Mouse (Mus musculus) cerebellum, adult 2 months (tissue): ENCODE results near the gene Pigt. TPM values are rescaled to one million over a fixed set of nuclear protein-coding genes. Genes with fewer than 3 reads are reported as not detected.
A peak's percentile ranks its signal among the peaks of the same experiment; 100 is the strongest.

Experiments
- DNase-seq, 2 experiments: peaks; one replicate each; pipeline ENCODE4 v3.0.0; 2021
- H3K27ac ChIP-seq: fragments of 200-500 bp; 2 replicates; pipeline ENCODE4 v1.5.1; 2012; ENCODE audit warnings: low read length, control low read depth, inconsistent platforms; ENCODE audit not compliant: insufficient read depth
- H3K27me3 ChIP-seq: fragments of 200-500 bp; 2 replicates; pipeline ENCODE4 v1.6.1; 2012; ENCODE audit warnings: inconsistent platforms, mild to moderate bottlenecking, low read length, moderate library complexity; ENCODE audit not compliant: control insufficient read depth, insufficient read depth
- H3K4me1 ChIP-seq: fragments of 200-500 bp; 2 replicates; pipeline ENCODE4 v1.6.1; 2011; ENCODE audit warnings: low read length; ENCODE audit not compliant: control insufficient read depth, insufficient read depth
- H3K4me3 ChIP-seq: fragments of 200-500 bp; replicated peaks from 2 replicates; pipeline ENCODE3; 2011; ENCODE audit warnings: mild to moderate bottlenecking, low read depth, low read length, control low read depth; ENCODE audit not compliant: insufficient read depth
- CTCF ChIP-seq: fragments of 200-500 bp; IDR thresholded peaks from 2 replicates; pipeline ENCODE4 v1.5.1; 2011; ENCODE audit warnings: low read depth, mild to moderate bottlenecking, control low read depth, low read length, moderate library complexity, borderline replicate concordance; ENCODE audit not compliant: insufficient read depth
- POLR2A ChIP-seq: fragments of 200-500 bp; IDR thresholded peaks from 2 replicates; pipeline ENCODE4 v1.6.1; 2011; ENCODE audit warnings: low read length, control low read depth, borderline replicate concordance; ENCODE audit not compliant: insufficient read depth
- WGBS: fragments of 180-500 bp; shearing (Covaris S2); methylation state at CpG from one replicate; pipeline ENCODE4 v1.1.7; 2018; 5-methylcytosine and 5-hydroxymethylcytosine counted together
- polyA plus RNA-seq: library from polyadenylated mRNA; depleted of rRNA; stranded (reverse); fragments of >200 nt; gene quantifications from 2 replicates; pipeline ENCODE4 v1.2.3, GENCODE M21; 2012

Pigt gene
- polyA plus RNA-seq, 1 experiment = 109 TPM

DNA sequence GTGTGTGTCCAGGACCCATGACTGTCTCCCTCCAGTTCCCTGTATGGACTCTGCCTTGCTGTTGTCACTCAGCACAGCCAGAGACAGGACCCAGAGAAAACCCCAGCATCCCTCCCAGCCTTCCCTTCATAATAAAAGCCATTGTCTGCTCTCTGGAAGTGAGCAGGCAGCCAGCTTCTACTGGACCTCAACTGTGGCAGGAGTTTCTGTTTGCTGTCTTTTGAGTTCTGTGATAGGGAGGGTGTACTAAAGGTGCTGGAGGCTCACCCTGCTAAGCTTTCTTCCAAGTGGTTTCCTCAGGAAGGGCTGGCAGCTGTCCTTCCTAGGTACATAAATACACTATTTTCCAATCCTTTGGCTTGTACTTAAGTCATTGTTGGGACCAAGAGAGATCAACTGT is 32.2 kb upstream of the Pigt start:
- H3K4me3 ChIP-seq = no peak overlapping the region
- TF ChIP-seq CTCF (no peak), POLR2A (no peak)
- no peaks in the 10 kb centered on the region for H3K27me3 ChIP-seq
- peaks cover 5% of the 10 kb centered on the region; the same call in 1 of the 2 replicates for H3K4me1 ChIP-seq
- no peak for DNase-seq
- H3K27ac ChIP-seq = no peak overlapping the region

- H3K27me3 ChIP-seq = no peaks in the 10 kb centered on the region
- WGBS = 78% methylated on average over 5 of the region's 5 CpGs
- TF ChIP-seq POLR2A (no peak), CTCF (no peak)
Observed at GRCm38 (mm10) chr2:164466787-164467186, 30.5 kb upstream of the Pigt start.

GRCm38 (mm10) chr2:164470254-164470653 is 27.1 kb upstream of the Pigt start:
- TF ChIP-seq POLR2A = no peak
- TF ChIP-seq CTCF = peak; percentile 54; the same call in 1 of the 2 replicates
- Histone ChIP-seq H3K4me3 (no peak overlapping the region), H3K27ac (no peak overlapping the region), H3K4me1 (no peaks in the 10 kb centered on the region), H3K27me3 (no peaks in the 10 kb centered on the region)
- WGBS = 23% methylated on average over 10 of the region's 10 CpGs
- peak in 1 of 2 experiments; percentile 48 for DNase-seq

More at GRCm38 (mm10) chr2:164466787-164467186, 30.5 kb upstream of the Pigt start:
- no peak for DNase-seq
- no peak overlapping the region for H3K4me3 ChIP-seq
- H3K4me1 ChIP-seq = peaks cover 5% of the 10 kb centered on the region; the same call in 1 of the 2 replicates
- no peak overlapping the region for H3K27ac ChIP-seq

- TF ChIP-seq CTCF (no peak), POLR2A (no peak)
- 84% methylated on average over 6 of the region's 6 CpGs for WGBS
- H3K4me3 ChIP-seq = no peak within 1 kb of the TSS
- no peaks in the 10 kb centered on the region for H3K4me1 ChIP-seq
- no peaks in the 10 kb centered on the region for H3K27me3 ChIP-seq
- H3K27ac ChIP-seq = no peak within 1 kb of the TSS
- DNase-seq = no peak
Observed at GRCm38 (mm10) chr2:164473624-164474023, 23.7 kb upstream of the Pigt start, which contains the start of gene Trp53tg5. TSS of gene Trp53tg5 (minus strand) at chr2:164473724.

- 2% methylated on average over 26 of the region's 26 CpGs for WGBS
- H3K4me3 ChIP-seq = peak within 1 kb of the TSS; percentile 55
- peak within 1 kb of the TSS; percentile 85 for H3K27ac ChIP-seq
- TF ChIP-seq CTCF (no peak), POLR2A (no peak; the same call in 1 of the 2 replicates)
- H3K27me3 ChIP-seq = no peaks in the 10 kb centered on the region
- DNase-seq = no peak
- H3K4me1 ChIP-seq = peaks cover 9% of the 10 kb centered on the region
Observed at GRCm38 (mm10) chr2:164485681-164486257, 11.6 kb upstream of the Pigt start, which contains the start of gene Dbndd2. TSS of gene Dbndd2 (plus strand) at chr2:164486106.

DNA sequence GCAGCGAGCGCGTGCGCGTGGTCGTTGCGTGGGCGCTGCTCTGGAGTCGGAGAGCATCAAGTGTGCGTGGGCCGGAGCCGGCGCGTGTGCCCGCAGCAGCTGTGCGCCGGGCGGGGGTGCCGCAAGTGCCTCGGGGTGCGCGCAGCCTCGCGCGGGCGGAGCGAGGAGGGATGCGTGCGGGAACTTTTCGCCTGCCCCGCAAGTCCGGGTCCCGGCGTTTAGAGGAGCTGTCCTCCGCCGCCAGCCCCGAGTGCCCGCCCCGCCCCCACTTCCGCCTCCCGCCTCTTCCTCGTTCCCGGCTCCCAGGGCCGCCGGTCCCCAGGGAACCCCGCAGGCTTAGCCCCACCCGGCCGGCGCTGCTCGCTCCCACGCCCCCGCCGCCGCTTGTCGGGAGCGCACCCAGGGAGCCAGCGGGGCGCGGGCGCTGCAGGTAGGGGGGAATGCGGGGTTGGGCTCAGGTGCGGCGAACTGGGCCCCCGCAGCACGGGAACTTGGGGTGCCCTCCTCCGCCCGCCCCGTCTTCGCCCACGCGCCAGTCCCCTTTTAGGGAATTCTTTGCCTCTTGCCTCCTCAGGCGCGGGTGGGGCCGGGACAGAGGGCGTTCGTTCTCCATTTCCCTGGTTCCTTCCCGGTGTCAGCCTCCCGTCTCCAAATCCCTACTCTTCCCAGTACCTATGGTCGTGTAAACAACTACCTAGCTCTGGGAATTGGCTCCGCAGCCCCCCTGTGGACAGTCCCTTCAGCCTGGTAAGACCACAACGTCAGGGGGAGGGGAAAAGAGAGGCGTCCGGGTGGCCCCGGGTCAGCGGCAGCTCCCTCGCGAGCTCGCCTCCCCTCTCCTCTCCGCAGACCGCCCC is 10.8 kb upstream of the Pigt start:
- peak overlapping the region; percentile 55 for H3K4me3 ChIP-seq
- TF ChIP-seq CTCF (no peak), POLR2A (0 out of 2 replicates have a peak, but pooled peaks have one; percentile 53)
- under 1% methylated on average over 88 of the region's 90 CpGs for WGBS

GRCm38 (mm10) chr2:164487115-164487527 is 10.2 kb upstream of the Pigt start:
- TF ChIP-seq CTCF (no peak), POLR2A (peak; percentile 26; the same call in 1 of the 2 replicates)
- WGBS = 2% methylated on average over 11 of the region's 11 CpGs
- Histone ChIP-seq H3K27me3 (no peaks in the 10 kb centered on the region), H3K27ac (peak overlapping the region; percentile 85), H3K4me1 (peaks cover 9% of the 10 kb centered on the region), H3K4me3 (peak overlapping the region; percentile 55)
- no peak for DNase-seq

More for the DNA sequence above, 10.8 kb upstream of the Pigt start:
- H3K27me3 ChIP-seq = no peaks in the 10 kb centered on the region
- peaks cover 9% of the 10 kb centered on the region for H3K4me1 ChIP-seq
- peak; percentile 83 to 84 for DNase-seq
- H3K27ac ChIP-seq = peak overlapping the region; percentile 85
